Mouse (Mus musculus): ENCODE results near the gene Gm8011. TPM values are rescaled to one million over a fixed set of nuclear protein-coding genes. Genes with fewer than 3 reads are reported as not detected.
"Not testable (repeated sequence)": the region's sequence is repeated elsewhere in the genome, so short reads cannot be mapped to it uniquely, and the experiment has no call there.

The Gm8011 gene
- polyA plus RNA-seq (2015; fragmentation: Nextera tagmentation; extraction: Ambion mirVana): not detected in 2 replicates

DNA sequence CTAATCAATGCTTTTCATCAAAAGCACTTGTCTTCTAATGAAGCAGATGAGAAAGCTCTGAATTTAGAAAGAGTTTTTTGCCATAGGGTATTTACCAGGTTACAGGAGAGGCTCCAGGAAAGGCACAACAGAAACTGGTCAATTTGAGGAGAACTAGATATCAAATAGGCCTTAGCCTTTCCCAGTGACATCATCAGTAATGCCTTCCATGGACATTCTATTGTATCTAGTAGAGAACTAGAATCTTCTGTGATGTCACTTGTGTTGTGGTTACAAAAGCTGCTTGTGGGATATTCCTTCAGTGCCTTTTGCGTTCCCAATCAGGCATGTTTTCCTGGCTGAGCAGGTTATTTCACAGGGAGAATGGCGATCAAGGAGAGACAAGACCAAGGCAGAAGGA lies at the start of gene Gm8011:
TSS of gene Gm8011 (plus strand) at position 301 of the 400 bp plus-strand sequence.
- 41% methylated on average over 2 of the region's 2 CpGs for WGBS (ENCODE audit: insufficient replicate concordance)
- not testable (repeated sequence) for H3K27me3 ChIP-seq; H3K4me3 ChIP-seq (replicated peaks); H3K4me1 ChIP-seq (replicated peaks); ATAC-seq (ENCODE audit: low read depth); H3K9me3 ChIP-seq (replicated peaks); H3K27ac ChIP-seq; H3K4me2 ChIP-seq; H3K36me3 ChIP-seq; DNase-seq; H3K9ac ChIP-seq

- not testable (repeated sequence) for H3K9me3 ChIP-seq (replicated peaks); H3K4me1 ChIP-seq (replicated peaks); H3K9ac ChIP-seq; DNase-seq; H3K36me3 ChIP-seq; H3K27me3 ChIP-seq; ATAC-seq (ENCODE audit: low read depth); H3K4me2 ChIP-seq; H3K4me3 ChIP-seq (replicated peaks); H3K27ac ChIP-seq
- WGBS (ENCODE audit: insufficient replicate concordance): 88% methylated on average over 2 of the region's 4 CpGs
Observed at GRCm38 (mm10) chr14:42439573-42439972, 24.1 kb upstream of the Gm8011 start, which contains the start of gene Gm8005. Gene Gm8005 (minus strand): TSS chr14:42439673.

DNA sequence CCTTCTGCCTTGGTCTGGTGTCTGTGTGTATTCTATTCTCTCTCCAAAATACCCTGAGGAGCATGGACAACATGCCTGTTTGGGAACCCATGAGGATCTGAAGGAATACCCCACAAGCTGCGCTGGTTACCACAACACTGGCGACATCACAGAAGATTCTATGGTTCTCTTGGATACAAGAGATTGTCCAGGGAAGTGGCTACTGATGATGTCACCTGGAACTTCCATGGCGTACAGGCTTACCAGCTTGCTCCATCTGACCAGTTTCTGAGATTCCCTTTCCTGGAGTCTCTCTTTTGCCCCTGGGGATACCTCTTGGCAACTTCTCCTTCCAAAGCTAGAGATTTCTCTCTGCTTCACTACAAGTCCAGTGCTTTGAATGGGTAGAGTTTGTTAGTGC lies 38.6 kb downstream of the Gm8011 start, which contains the start of gene Gm8020:
TSS of gene Gm8020 (minus strand) at position 101 of the 400 bp plus-strand sequence.
- not testable (repeated sequence) for ATAC-seq (ENCODE audit: low read depth); H3K36me3 ChIP-seq; H3K9ac ChIP-seq; H3K27ac ChIP-seq; H3K9me3 ChIP-seq (replicated peaks); H3K4me3 ChIP-seq (replicated peaks); H3K4me2 ChIP-seq; H3K27me3 ChIP-seq; H3K4me1 ChIP-seq (replicated peaks); DNase-seq
- 54% methylated on average over 2 of the region's 3 CpGs for WGBS (ENCODE audit: insufficient replicate concordance)

Other genes with a start within 250 kb of the Gm8011 start
- not detected in 2 replicates for gene Gm17026, start 203.8 kb upstream of the Gm8011 start, polyA plus RNA-seq (2015; fragmentation: Nextera tagmentation; extraction: Ambion mirVana)
- gene Gm9611, start 166.5 kb upstream of the Gm8011 start, polyA plus RNA-seq (2015; fragmentation: Nextera tagmentation; extraction: Ambion mirVana): not detected in 2 replicates
- not detected in 2 replicates for gene Gm7995, start 153.7 kb upstream of the Gm8011 start, polyA plus RNA-seq (2015; fragmentation: Nextera tagmentation; extraction: Ambion mirVana)
- gene Gm8005, start 24.2 kb upstream of the Gm8011 start, polyA plus RNA-seq (2015; fragmentation: Nextera tagmentation; extraction: Ambion mirVana): not detected in 2 replicates
- not detected in 2 replicates for gene Gm8020, start 38.5 kb downstream of the Gm8011 start, polyA plus RNA-seq (2015; fragmentation: Nextera tagmentation; extraction: Ambion mirVana)
- gene Gm8024, start 60.4 kb downstream of the Gm8011 start, polyA plus RNA-seq (2015; fragmentation: Nextera tagmentation; extraction: Ambion mirVana): not detected in 2 replicates
- not detected in 2 replicates for gene Gm17124, start 136.0 kb downstream of the Gm8011 start, polyA plus RNA-seq (2015; fragmentation: Nextera tagmentation; extraction: Ambion mirVana)
- gene Gm3633, start 178.0 kb downstream of the Gm8011 start, polyA plus RNA-seq (2015; fragmentation: Nextera tagmentation; extraction: Ambion mirVana): not detected in 2 replicates
- not detected in 2 replicates for gene Gm10378, start 192.1 kb downstream of the Gm8011 start, polyA plus RNA-seq (2015; fragmentation: Nextera tagmentation; extraction: Ambion mirVana)